15 mouse cellular contexts compared by ENCODE assay signal in the genomic region with DNA sequence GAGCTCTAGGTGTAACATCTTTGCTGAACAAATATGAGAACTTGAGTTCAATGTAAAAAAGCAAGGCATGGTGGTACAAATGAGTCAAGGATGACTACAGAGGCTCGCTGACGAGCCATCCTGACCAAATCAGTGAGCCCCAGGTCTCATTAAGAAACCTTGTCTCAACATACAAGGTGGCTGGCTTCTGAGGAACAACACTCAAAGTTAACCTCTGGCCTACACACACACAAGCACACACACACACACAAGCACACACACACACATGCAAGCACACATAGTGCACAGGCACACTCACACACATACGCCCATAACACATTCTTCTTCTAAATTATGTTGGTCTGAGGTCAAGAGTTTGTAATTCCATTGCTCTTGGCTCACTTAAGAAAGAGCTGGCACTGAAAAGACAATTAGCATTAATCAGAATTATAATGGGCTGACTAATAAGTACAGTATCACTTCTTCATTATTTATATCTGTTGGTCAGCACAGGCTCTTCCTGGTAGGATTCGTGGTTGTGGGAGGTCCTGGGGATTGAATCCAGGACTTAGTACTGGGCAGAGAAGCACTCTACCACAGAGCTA. TPM values are rescaled to one million over a fixed set of nuclear protein-coding genes. Genes with fewer than 3 reads are reported as not detected.
DNase-seq lines count a peak whose midpoint lies in the region; ATAC-seq and TF ChIP-seq lines count a peak whose summit lies in the region.
"Had no signal": no experiment of that assay in that cellular context is flagged by ENCODE, and none has a peak within 500 bp of the region (broad histone marks: within the 10 kb centered on the region; RNA-seq: fewer than 3 reads in every experiment).

No protein-coding gene starts in this region.

- no peak overlapping the region for H3K9ac ChIP-seq in kidney, embryonic 15.5 days
- no peak overlapping the region for H3K9ac ChIP-seq in lung, embryonic 14.5 days
- H3K9ac ChIP-seq in hindbrain, embryonic 14.5 days: no peak overlapping the region
- H3K9ac ChIP-seq: embryonic facial prominence, embryonic 13.5 days; forebrain, embryonic 13.5 days; forebrain, postnatal 0 days; heart, embryonic 13.5 days had no signal

- no peak for ATAC-seq in kidney, embryonic 15.5 days (replicated peaks; ENCODE audit: low FRiP score)
- no peak for ATAC-seq in lung, embryonic 14.5 days (ENCODE audit: insufficient read depth)
- ATAC-seq in hindbrain, embryonic 14.5 days (ENCODE audit: low FRiP score): no peak
- ATAC-seq: activated CD4-positive, CD25-positive, alpha-beta regulatory T cell, adult 4 months; forebrain, embryonic 13.5 days; forebrain, postnatal 0 days; hindbrain, embryonic 16.5 days had no signal

- WGBS in kidney, embryonic 15.5 days: 89% methylated on average over 4 of the region's 4 CpGs
- WGBS in lung, embryonic 14.5 days: 72% methylated on average over 4 of the region's 4 CpGs
- WGBS in lung, adult 2 months: 76% methylated on average over 4 of the region's 4 CpGs
- 89% methylated on average over 4 of the region's 4 CpGs for WGBS in hindbrain, embryonic 14.5 days

- H3K4me1 ChIP-seq in kidney, embryonic 15.5 days: peaks cover 15% of the 10 kb centered on the region; the same call in 1 of the 2 replicates
- peaks cover 3% of the 10 kb centered on the region; the same call in 1 of the 2 replicates for H3K4me1 ChIP-seq in lung, embryonic 14.5 days (ENCODE audit: insufficient read depth)
- no peaks in the 10 kb centered on the region; the same call in 1 of the 2 replicates for H3K4me1 ChIP-seq in lung, adult 2 months (ENCODE audit: control insufficient read depth, insufficient read depth, low read length)
- H3K4me1 ChIP-seq in embryonic fibroblast, embryonic 13.5 days (ENCODE audit: control insufficient read depth, insufficient read depth, low read length): peaks cover 8% of the 10 kb centered on the region
- H3K4me1 ChIP-seq in hindbrain, embryonic 14.5 days (replicated peaks; ENCODE audit: control insufficient read depth, insufficient read depth, low read length): no peaks in the 10 kb centered on the region

- H3K36me3 ChIP-seq in kidney, embryonic 15.5 days: no peaks in the 10 kb centered on the region
- H3K36me3 ChIP-seq in lung, embryonic 14.5 days (ENCODE audit: insufficient read depth): no peaks in the 10 kb centered on the region
- H3K36me3 ChIP-seq in hindbrain, embryonic 14.5 days (replicated peaks; ENCODE audit: control insufficient read depth, insufficient read depth): no peaks in the 10 kb centered on the region
- H3K36me3 ChIP-seq: embryonic facial prominence, embryonic 13.5 days; heart, embryonic 13.5 days had no signal

- DNase-seq in kidney, adult 18-20 months: no peak
- DNase-seq in lung, embryonic 14.5 days: peak; percentile 20
- DNase-seq in lung, adult 2 months: no peak
- peak; percentile 21 for DNase-seq in NIH3T3 (ENCODE audit: low read depth)
- DNase-seq in hindbrain, embryonic 14.5 days (ENCODE audit: low spot score): no peak
- DNase-seq: forebrain, postnatal 0 days; gastrocnemius, postnatal 14 days had no signal

- no peak overlapping the region for H3K4me2 ChIP-seq in kidney, embryonic 15.5 days
- no peak overlapping the region for H3K4me2 ChIP-seq in lung, embryonic 14.5 days
- no peak overlapping the region for H3K4me2 ChIP-seq in hindbrain, embryonic 14.5 days (replicated peaks)
- H3K4me2 ChIP-seq: embryonic facial prominence, embryonic 13.5 days; forebrain, embryonic 13.5 days; heart, embryonic 13.5 days had no signal

- no peak for TF ChIP-seq CTCF in lung, embryonic 14.5 days (IDR thresholded peaks at IDR 0.05; ENCODE audit: low read depth)
- TF ChIP-seq CTCF in lung, adult 2 months (IDR thresholded peaks at IDR 0.05; ENCODE audit: insufficient read depth, low read length): no peak
- TF ChIP-seq CTCF in embryonic fibroblast, embryonic 13.5 days (IDR thresholded peaks at IDR 0.05; ENCODE audit: borderline replicate concordance, insufficient read depth, low read length): no peak

- 0 out of 2 replicates have a peak overlapping the region, but pooled peaks have one; percentile 7 for H3K27ac ChIP-seq in kidney, embryonic 15.5 days
- H3K27ac ChIP-seq in lung, embryonic 14.5 days (ENCODE audit: low read depth): no peak overlapping the region
- peak overlapping the region; percentile 12; the same call in 1 of the 2 replicates for H3K27ac ChIP-seq in embryonic fibroblast, embryonic 13.5 days (ENCODE audit: insufficient read depth, low read length)
- H3K27ac ChIP-seq in hindbrain, embryonic 14.5 days: no peak overlapping the region
- H3K27ac ChIP-seq: embryonic facial prominence, embryonic 13.5 days; forebrain, embryonic 13.5 days; heart, embryonic 13.5 days had no signal

- H3K27me3 ChIP-seq in kidney, embryonic 15.5 days: no peaks in the 10 kb centered on the region
- no peaks in the 10 kb centered on the region for H3K27me3 ChIP-seq in lung, embryonic 14.5 days (ENCODE audit: insufficient read depth, low read length)
- no peaks in the 10 kb centered on the region for H3K27me3 ChIP-seq in hindbrain, embryonic 14.5 days (ENCODE audit: control insufficient read depth, insufficient read depth, low read length)
- H3K27me3 ChIP-seq: CH12.LX; embryonic facial prominence, embryonic 13.5 days; forebrain, embryonic 13.5 days; heart, embryonic 13.5 days had no signal

- no peak overlapping the region for H3K4me3 ChIP-seq in kidney, embryonic 15.5 days (replicated peaks)
- H3K4me3 ChIP-seq in lung, embryonic 14.5 days (ENCODE audit: low read depth, low read length): no peak overlapping the region
- H3K4me3 ChIP-seq in lung, adult 2 months (replicated peaks; ENCODE audit: extremely low read depth, low read depth, low read length): no peak overlapping the region
- H3K4me3 ChIP-seq in embryonic fibroblast, embryonic 13.5 days (ENCODE audit: insufficient read depth, low read length): no peak overlapping the region
- H3K4me3 ChIP-seq in hindbrain, embryonic 14.5 days (replicated peaks; ENCODE audit: low read length): no peak overlapping the region
- H3K4me3 ChIP-seq: embryonic facial prominence, embryonic 13.5 days; forebrain, embryonic 13.5 days; heart, embryonic 13.5 days had no signal

- no peak for TF ChIP-seq POLR2A in lung, adult 2 months (IDR thresholded peaks at IDR 0.05; ENCODE audit: borderline replicate concordance, extremely low read depth, low read depth, low read length)
- no peak for TF ChIP-seq POLR2A in embryonic fibroblast, embryonic 13.5 days (IDR thresholded peaks at IDR 0.05; ENCODE audit: low read depth, low read length)

- no peaks in the 10 kb centered on the region for H3K9me3 ChIP-seq in kidney, embryonic 15.5 days (replicated peaks)
- H3K9me3 ChIP-seq in lung, embryonic 14.5 days (ENCODE audit: low read depth, low read length): no peaks in the 10 kb centered on the region
- no peaks in the 10 kb centered on the region for H3K9me3 ChIP-seq in hindbrain, embryonic 14.5 days (ENCODE audit: control insufficient read depth, low read length)
- H3K9me3 ChIP-seq: embryonic facial prominence, embryonic 13.5 days; forebrain, embryonic 13.5 days; heart, embryonic 13.5 days had no signal

RNA-seq across cellular contexts. Expression of gene Ppp1cb, which starts 16.6 kb away (rescaled TPM):
- 213 and 221 TPM in 2 replicates for polyA plus RNA-seq in kidney, embryonic 15.5 days (2015; fragmentation: Nextera tagmentation; extraction: Ambion mirVana)
- polyA plus RNA-seq in lung, embryonic 14.5 days (2014; fragmentation: Nextera tagmentation; extraction: Ambion mirVana): 201 and 215 TPM in 2 replicates
- 18.4 and 44.2 TPM in 2 replicates for polyA plus RNA-seq in lung, adult 2 months (2012; rRNA removed)
- 413 and 531 TPM in 2 replicates for polyA plus RNA-seq in embryonic fibroblast, embryonic 13.5 days (2011; ENCODE audit: insufficient read length, low read depth, missing spikeins)
- 231 and 251 TPM in 2 replicates for polyA plus RNA-seq in hindbrain, embryonic 14.5 days (2014; fragmentation: Nextera tagmentation; extraction: Ambion mirVana)

Comparison
In these comparisons a context has a peak if more than half of its experiments do, and no peak if none do; other contexts are left out.
1. DNase-seq: peak in lung, embryonic 14.5 days (single experiment) and NIH3T3 (single experiment); none in kidney, adult 18-20 months (single experiment), lung, adult 2 months (single experiment) and hindbrain, embryonic 14.5 days (single experiment).
2. H3K27ac ChIP-seq: peak in kidney, embryonic 15.5 days (single experiment) and embryonic fibroblast, embryonic 13.5 days (single experiment); none in lung, embryonic 14.5 days (single experiment) and hindbrain, embryonic 14.5 days (single experiment).